Mouse (Mus musculus) thymus, adult 2 months (tissue): Measurements from ENCODE around the gene Susd6.

Experiments
- CTCF ChIP-seq: fragments of 200-500 bp; IDR thresholded peaks from 2 replicates; pipeline ENCODE4 v1.5.1; 2012; ENCODE audit warnings: mild to moderate bottlenecking, control low read depth, low read length, moderate library complexity, borderline replicate concordance; ENCODE audit not compliant: control insufficient read depth, poor library complexity, insufficient read depth; ENCODE audit errors: extremely low read depth
- POLR2A ChIP-seq: fragments of 200-500 bp; IDR thresholded peaks from 2 replicates; pipeline ENCODE4 v1.6.1; 2012; ENCODE audit warnings: mild to moderate bottlenecking, low read length, control low read depth, moderate library complexity; ENCODE audit not compliant: control insufficient read depth, poor library complexity, insufficient read depth; ENCODE audit errors: extremely low read depth

GRCm38 (mm10) chr12:80794522-80794921 lies 4.2 kb downstream of the Susd6 start:
- TF ChIP-seq CTCF (no peak), POLR2A (no peak)
